Mouse (Mus musculus) cerebellum, adult 2 months (tissue): ENCODE results near the gene Ckap2.

Experiments used
- CTCF ChIP-seq: fragments of 200-500 bp; IDR thresholded peaks from 2 replicates; pipeline ENCODE4 v1.5.1; 2011; ENCODE audit warnings: low read depth, mild to moderate bottlenecking, control low read depth, low read length, moderate library complexity, borderline replicate concordance; ENCODE audit not compliant: insufficient read depth
- POLR2A ChIP-seq: fragments of 200-500 bp; IDR thresholded peaks from 2 replicates; pipeline ENCODE4 v1.6.1; 2011; ENCODE audit warnings: low read length, control low read depth, borderline replicate concordance; ENCODE audit not compliant: insufficient read depth

DNA sequence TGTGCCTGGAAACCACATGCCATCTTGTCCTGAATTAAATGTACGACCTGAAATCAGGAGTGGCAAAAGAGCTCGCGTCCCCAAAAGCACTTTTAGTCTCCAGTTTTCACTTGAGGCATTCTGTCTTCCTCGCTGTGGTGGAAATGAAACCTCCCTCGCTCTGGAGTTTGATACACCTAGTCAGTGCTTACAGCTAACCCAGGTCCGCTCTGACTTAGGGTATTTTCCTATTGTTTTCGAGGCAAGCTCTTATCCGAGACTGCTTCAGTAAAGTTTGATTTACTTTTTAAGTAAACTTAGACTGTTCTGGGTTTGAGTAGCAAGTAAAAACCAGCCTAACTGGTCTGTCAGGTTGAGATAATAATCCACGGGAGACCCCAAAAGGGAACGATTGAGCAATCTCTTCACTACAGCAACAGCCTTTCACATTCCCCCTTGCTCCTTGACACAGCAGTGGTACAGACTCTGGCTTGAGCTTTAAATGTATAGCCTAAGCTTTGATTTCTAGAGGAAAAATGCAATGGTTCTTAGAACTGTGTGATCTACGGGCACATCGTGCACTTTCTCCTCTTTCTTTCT, 7.9 kb upstream of the Ckap2 start:
- TF ChIP-seq CTCF (no peak), POLR2A (no peak)
